Mouse (Mus musculus) lung, embryonic 14.5 days (tissue): Measurements from ENCODE around the gene Tspear. TPM values are rescaled to one million over a fixed set of nuclear protein-coding genes. Genes with fewer than 3 reads are reported as not detected.
"Not testable (repeated sequence)": the region's sequence is repeated elsewhere in the genome, so short reads cannot be mapped to it uniquely, and the experiment has no call there.

Experiments used
- ATAC-seq: fragments of 200-750 bp; cut with Nextera tagmentation; 2 replicates; pipeline ENCODE4 v1.8.0; 2017; ENCODE audit warnings: mild to moderate bottlenecking, moderate TSS enrichment, moderate library complexity; ENCODE audit not compliant: insufficient read depth
- DNase-seq: peaks from one replicate; pipeline ENCODE4 v3.0.0-alpha.2; 2015
- H3K27ac ChIP-seq: fragments of 300-500 bp; sonication (generic); 2 replicates; pipeline ENCODE4 v1.5.1; 2014; ENCODE audit warnings: low read depth, mild to moderate bottlenecking, moderate library complexity
- H3K27me3 ChIP-seq: fragments of 300-500 bp; sonication (generic); 2 replicates; pipeline ENCODE4 v1.6.1; 2014; ENCODE audit warnings: low read length, control low read depth; ENCODE audit not compliant: insufficient read depth
- H3K36me3 ChIP-seq: fragments of 300-500 bp; sonication (generic); 2 replicates; pipeline ENCODE4 v1.6.1; 2014; ENCODE audit warnings: control low read depth; ENCODE audit not compliant: insufficient read depth
- H3K4me1 ChIP-seq: fragments of 300-500 bp; sonication (generic); 2 replicates; pipeline ENCODE4 v1.6.1; 2014; ENCODE audit warnings: antibody characterized with exemption, control low read depth; ENCODE audit not compliant: insufficient read depth
- H3K4me2 ChIP-seq: fragments of 300-500 bp; sonication (generic); 2 replicates; pipeline ENCODE4 v1.6.1; 2014; ENCODE audit warnings: mild to moderate bottlenecking
- H3K4me3 ChIP-seq: fragments of 300-500 bp; sonication (generic); 2 replicates; pipeline ENCODE4 v1.5.1; 2014; ENCODE audit warnings: low read depth, low read length
- H3K9ac ChIP-seq: fragments of 300-500 bp; sonication (generic); 2 replicates; pipeline ENCODE4 v1.6.1; 2014
- H3K9me3 ChIP-seq: fragments of 300-500 bp; sonication (generic); 2 replicates; pipeline ENCODE4 v1.6.1; 2016; ENCODE audit warnings: low read depth, low read length, control low read depth
- CTCF ChIP-seq: IDR thresholded peaks from 2 replicates; pipeline ENCODE4 v1.5.1; 2016; ENCODE audit warnings: antibody characterized with exemption, low read depth
- WGBS: fragments of 180-500 bp; shearing (Covaris S2); extraction: QIAGEN DNeasy Blood & Tissue Kit; methylation state at CpG from one replicate; pipeline ENCODE4 v1.1.7; 2014; 5-methylcytosine and 5-hydroxymethylcytosine counted together
- polyA plus RNA-seq: library from polyadenylated mRNA; unstranded; fragments of >200 nt; fragmentation: Nextera tagmentation; extraction: Ambion mirVana; gene quantifications from 2 replicates; pipeline ENCODE4 v1.2.1, GENCODE M21; 2014

Tspear gene
- polyA plus RNA-seq, 1 experiment from 2014 or later, result 0.11 TPM

DNA sequence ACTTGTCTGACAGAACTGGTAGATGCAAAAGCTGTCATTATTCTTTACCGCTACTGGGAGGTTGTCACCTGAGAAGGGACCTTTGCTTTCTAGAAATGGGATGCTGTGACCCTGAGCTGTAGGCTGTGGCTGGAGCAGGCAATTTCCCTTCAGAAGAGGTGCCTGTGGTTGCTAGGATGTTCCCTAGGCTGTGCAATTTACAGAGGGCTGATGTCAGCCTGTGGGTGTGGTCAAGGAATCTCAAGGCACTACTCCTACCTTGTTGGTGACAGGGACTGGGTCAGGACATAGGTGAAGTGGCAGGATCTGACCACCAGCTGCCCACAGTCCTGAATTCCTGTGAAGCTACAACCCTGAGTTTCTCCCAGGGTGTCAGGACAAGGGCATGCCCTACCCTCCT is 83.4 kb downstream of the Tspear start:
- Histone ChIP-seq H3K27ac (no peak overlapping the region), H3K9me3 (no peaks in the 10 kb centered on the region), H3K27me3 (no peaks in the 10 kb centered on the region), H3K9ac (no peak overlapping the region), H3K4me3 (no peak overlapping the region), H3K36me3 (no peaks in the 10 kb centered on the region), H3K4me2 (no peak overlapping the region), H3K4me1 (no peaks in the 10 kb centered on the region)
- TF ChIP-seq CTCF, result no peak
- 64% methylated on average over 1 of the region's 1 CpGs for WGBS
- DNase-seq (no peak), ATAC-seq (no peak)

- H3K9me3 ChIP-seq, ATAC-seq, H3K27ac ChIP-seq, H3K4me1 ChIP-seq, H3K4me3 ChIP-seq, H3K36me3 ChIP-seq, H3K4me2 ChIP-seq, H3K9ac ChIP-seq, DNase-seq, H3K27me3 ChIP-seq: not testable (repeated sequence)
- 50% methylated on average over 1 of the region's 1 CpGs for WGBS
Observed at GRCm38 (mm10) chr10:77771225-77771624, 84.9 kb downstream of the Tspear start, which contains the start of gene Gm3238. Gm3238 (minus strand) TSS chr10:77771325.

DNA sequence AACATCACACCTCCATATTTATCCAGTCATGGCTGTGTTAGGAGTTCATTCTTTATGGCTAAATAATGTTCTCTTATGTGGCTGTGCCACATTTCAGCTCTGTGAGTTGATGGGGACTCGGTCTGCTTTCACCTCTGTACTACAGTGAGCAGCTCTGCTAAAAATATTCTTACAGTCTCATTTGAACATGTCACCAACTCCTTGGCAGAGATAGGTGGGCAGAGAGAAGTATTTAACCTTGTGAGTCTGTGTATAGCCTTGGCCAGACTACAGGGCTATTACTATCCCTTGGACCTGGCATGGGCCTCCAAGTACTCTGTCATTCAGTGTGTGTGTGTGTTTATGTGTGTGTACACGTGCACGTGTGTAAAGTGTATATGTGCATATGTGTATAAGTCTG is 85.8 kb downstream of the Tspear start:
- not testable (repeated sequence) for H3K4me2 ChIP-seq, H3K4me1 ChIP-seq, ATAC-seq, DNase-seq, H3K36me3 ChIP-seq, H3K27me3 ChIP-seq, H3K4me3 ChIP-seq, H3K9me3 ChIP-seq, H3K9ac ChIP-seq, H3K27ac ChIP-seq
- 71% methylated on average over 1 of the region's 3 CpGs for WGBS

- 33% methylated on average over 1 of the region's 1 CpGs for WGBS
- ATAC-seq, H3K9me3 ChIP-seq, H3K36me3 ChIP-seq, H3K9ac ChIP-seq, H3K27ac ChIP-seq, H3K4me1 ChIP-seq, H3K4me3 ChIP-seq, H3K27me3 ChIP-seq, DNase-seq, H3K4me2 ChIP-seq: not testable (repeated sequence)
Observed at GRCm38 (mm10) chr10:77776844-77777243, 90.5 kb downstream of the Tspear start, which contains the start of gene Gm7138. Gm7138 (minus strand) TSS chr10:77776944.

GRCm38 (mm10) chr10:77782442-77782841 is 96.1 kb downstream of the Tspear start, which contains the start of gene Gm3250:
Gm3250 (minus strand) TSS chr10:77782542.
- WGBS, result 18% methylated on average over 1 of the region's 1 CpGs
- not testable (repeated sequence) for H3K9me3 ChIP-seq, H3K4me1 ChIP-seq, H3K36me3 ChIP-seq, H3K4me3 ChIP-seq, H3K27me3 ChIP-seq, H3K9ac ChIP-seq, H3K27ac ChIP-seq, H3K4me2 ChIP-seq, ATAC-seq, DNase-seq

GRCm38 (mm10) chr10:77783396-77783795 is 97.0 kb downstream of the Tspear start:
- not testable (repeated sequence) for H3K4me1 ChIP-seq, H3K4me2 ChIP-seq, H3K9me3 ChIP-seq, H3K36me3 ChIP-seq, H3K4me3 ChIP-seq, DNase-seq, ATAC-seq, H3K27me3 ChIP-seq, H3K27ac ChIP-seq, H3K9ac ChIP-seq
- WGBS, result 58% methylated on average over 1 of the region's 3 CpGs

DNA sequence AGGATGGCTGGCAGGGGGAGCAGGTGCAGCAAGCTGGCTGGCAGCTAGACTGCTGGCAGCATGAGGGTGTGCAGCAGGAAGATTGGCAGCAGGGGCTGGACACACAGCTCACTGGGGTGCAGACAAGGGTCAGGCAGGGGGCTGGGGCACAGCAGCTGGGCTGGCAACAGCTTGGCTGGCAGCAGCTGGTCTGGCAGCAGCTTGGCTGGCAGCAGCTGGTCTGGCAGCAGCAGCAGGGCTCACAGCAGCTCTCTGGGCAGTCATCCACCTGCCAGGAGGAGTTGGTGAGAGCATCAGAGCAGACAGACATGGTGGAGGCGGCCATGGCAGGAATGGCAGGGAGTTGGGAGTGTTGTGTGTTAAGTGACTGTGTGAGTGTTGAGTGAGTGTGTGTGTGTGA is 101.5 kb downstream of the Tspear start, which contains the start of gene Gm7137:
Gm7137 (minus strand) TSS at position 325 of the 400 bp plus-strand sequence.
- not testable (repeated sequence) for H3K9ac ChIP-seq, H3K4me2 ChIP-seq, DNase-seq, H3K4me3 ChIP-seq, H3K27ac ChIP-seq, H3K27me3 ChIP-seq, H3K9me3 ChIP-seq, H3K4me1 ChIP-seq, ATAC-seq, H3K36me3 ChIP-seq
- no CpG with 5 or more reads among the region's 1 CpGs for WGBS

DNA sequence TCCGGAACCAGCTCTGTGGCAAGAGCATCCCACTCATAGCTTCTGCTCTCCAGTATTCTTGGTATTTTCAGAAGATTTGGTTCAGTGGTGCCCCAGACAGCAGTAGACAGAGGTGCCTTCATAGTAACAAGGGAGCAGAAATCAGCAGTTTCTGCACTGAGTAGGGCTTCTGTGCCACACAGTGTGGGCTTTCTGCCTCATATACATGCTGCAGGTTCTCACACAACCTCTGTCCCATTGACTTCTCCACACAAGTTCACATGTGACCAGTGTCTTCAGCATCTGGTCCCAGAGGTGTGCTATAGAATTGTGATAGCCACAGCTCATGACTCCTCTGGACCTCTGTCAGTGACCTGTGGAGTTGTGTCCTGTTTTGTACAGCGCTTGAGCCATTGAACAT is 102.3 kb downstream of the Tspear start:
- Histone ChIP-seq H3K9ac (no peak overlapping the region), H3K4me2 (no peak overlapping the region), H3K27me3 (no peaks in the 10 kb centered on the region), H3K27ac (no peak overlapping the region), H3K4me1 (no peaks in the 10 kb centered on the region), H3K36me3 (no peaks in the 10 kb centered on the region), H3K9me3 (no peaks in the 10 kb centered on the region), H3K4me3 (no peak overlapping the region)
- whole genome bisulfite sequencing, result 64% methylated on average over 2 of the region's 2 CpGs
- no peak for TF ChIP-seq CTCF
- DNase-seq, result no peak
- ATAC-seq, result no peak
